Mouse (Mus musculus): ENCODE measurements around the gene Erbin.

GRCm38 (mm10) chr13:103807464-103807863, 112.8 kb downstream of the Erbin start:
- TF ChIP-seq POLR2A (IDR thresholded peaks at IDR 0.05; ENCODE audit: extremely low read depth, insufficient read depth, low read length), result no peak
- no peak for TF ChIP-seq CTCF (IDR thresholded peaks at IDR 0.05; ENCODE audit: extremely low read depth, insufficient read depth, low read length)

Measured in cortical plate, adult 2 months (tissue).